18 mouse cellular contexts compared by ENCODE assay signal in genomic region chr1:20943016-20943415, GRCm38 (mm10). TPM values are rescaled to one million over a fixed set of nuclear protein-coding genes. Genes with fewer than 3 reads are reported as not detected.
DNase-seq lines count a peak whose midpoint lies in the region; ATAC-seq and TF ChIP-seq lines count a peak whose summit lies in the region.
"Had no signal": no experiment of that assay in that cellular context is flagged by ENCODE, and none has a peak within 500 bp of the region (broad histone marks: within the 10 kb centered on the region; RNA-seq: fewer than 3 reads in every experiment).

No protein-coding gene starts in this region.

- 94% methylated on average over 2 of the region's 2 CpGs for WGBS in intestine, postnatal 0 days
- WGBS in intestine, embryonic 16.5 days: 97% methylated on average over 2 of the region's 2 CpGs
- WGBS in midbrain, postnatal 0 days: 98% methylated on average over 2 of the region's 2 CpGs
- 100% methylated on average over 2 of the region's 2 CpGs for WGBS in midbrain, embryonic 16.5 days

- no peaks in the 10 kb centered on the region; the same call in 1 of the 2 replicates for H3K9me3 ChIP-seq in intestine, postnatal 0 days (ENCODE audit: control insufficient read depth)
- no peaks in the 10 kb centered on the region for H3K9me3 ChIP-seq in intestine, embryonic 16.5 days (ENCODE audit: control insufficient read depth, low read length)
- H3K9me3 ChIP-seq in midbrain, postnatal 0 days (ENCODE audit: low read length): no peaks in the 10 kb centered on the region
- no peaks in the 10 kb centered on the region for H3K9me3 ChIP-seq in midbrain, embryonic 16.5 days (replicated peaks; ENCODE audit: control insufficient read depth, low read length, poor library complexity, severe bottlenecking)
- H3K9me3 ChIP-seq: heart, embryonic 15.5 days; limb, embryonic 12.5 days; liver, embryonic 15.5 days; midbrain, embryonic 13.5 days had no signal

- H3K4me3 ChIP-seq in intestine, postnatal 0 days (ENCODE audit: low read depth, low read length): no peak overlapping the region
- H3K4me3 ChIP-seq in intestine, embryonic 16.5 days (ENCODE audit: low read length): no peak overlapping the region
- H3K4me3 ChIP-seq in midbrain, postnatal 0 days (ENCODE audit: low read depth, low read length): no peak overlapping the region
- no peak overlapping the region for H3K4me3 ChIP-seq in midbrain, embryonic 16.5 days (ENCODE audit: low read depth, low read length)
- H3K4me3 ChIP-seq: heart, embryonic 15.5 days; limb, embryonic 12.5 days; liver, embryonic 15.5 days; midbrain, embryonic 13.5 days had no signal

- H3K36me3 ChIP-seq in intestine, postnatal 0 days (ENCODE audit: control insufficient read depth, insufficient read depth): no peaks in the 10 kb centered on the region
- H3K36me3 ChIP-seq in intestine, embryonic 16.5 days (ENCODE audit: control insufficient read depth, insufficient read depth, low read length): no peaks in the 10 kb centered on the region
- H3K36me3 ChIP-seq in midbrain, postnatal 0 days (ENCODE audit: insufficient read depth, low read length): no peaks in the 10 kb centered on the region
- H3K36me3 ChIP-seq in midbrain, embryonic 16.5 days (ENCODE audit: control insufficient read depth, insufficient read depth, low read length): no peaks in the 10 kb centered on the region
- H3K36me3 ChIP-seq: heart, embryonic 15.5 days; limb, embryonic 12.5 days; liver, embryonic 15.5 days; midbrain, embryonic 13.5 days had no signal

- H3K4me1 ChIP-seq in intestine, postnatal 0 days (replicated peaks; ENCODE audit: control insufficient read depth, insufficient read depth, low read length): no peaks in the 10 kb centered on the region
- H3K4me1 ChIP-seq in intestine, embryonic 16.5 days (ENCODE audit: control insufficient read depth, insufficient read depth, low read length): no peaks in the 10 kb centered on the region
- no peaks in the 10 kb centered on the region for H3K4me1 ChIP-seq in midbrain, postnatal 0 days (ENCODE audit: insufficient read depth, low read length)
- no peaks in the 10 kb centered on the region for H3K4me1 ChIP-seq in midbrain, embryonic 16.5 days (ENCODE audit: control insufficient read depth, insufficient read depth, low read length)
- H3K4me1 ChIP-seq: heart, embryonic 15.5 days; limb, embryonic 12.5 days; liver, embryonic 15.5 days; midbrain, embryonic 13.5 days had no signal

- DNase-seq in midbrain, postnatal 0 days (ENCODE audit: low spot score): no peak
- DNase-seq in ES-CJ7 (ENCODE audit: low read depth, low spot score): peak; percentile 62
- DNase-seq in urinary bladder, postnatal 36 days (ENCODE audit: low spot score in 2 of 2): no peak
- DNase-seq in adrenal gland, adult 18-20 months (ENCODE audit: low spot score in 2 of 2): no peak
- DNase-seq: heart, postnatal 4 days; kidney, adult 8-10 months; kidney, postnatal 36 days; layer of hippocampus, adult 9-11 months; lung, postnatal 14 days; right cerebral cortex, postnatal 25 days; thymus, adult 2 months had no signal

- H3K27ac ChIP-seq in intestine, postnatal 0 days (ENCODE audit: low read depth, low read length): no peak overlapping the region
- no peak overlapping the region for H3K27ac ChIP-seq in intestine, embryonic 16.5 days (ENCODE audit: low read length)
- no peak overlapping the region for H3K27ac ChIP-seq in midbrain, postnatal 0 days (ENCODE audit: low read depth, low read length)
- H3K27ac ChIP-seq in midbrain, embryonic 16.5 days (ENCODE audit: low read length): no peak overlapping the region
- H3K27ac ChIP-seq: heart, embryonic 15.5 days; limb, embryonic 12.5 days; liver, embryonic 15.5 days; midbrain, embryonic 13.5 days had no signal

- H3K9ac ChIP-seq in intestine, postnatal 0 days (ENCODE audit: low read depth, low read length): no peak overlapping the region
- no peak overlapping the region for H3K9ac ChIP-seq in intestine, embryonic 16.5 days (ENCODE audit: low read depth, low read length)
- no peak overlapping the region for H3K9ac ChIP-seq in midbrain, postnatal 0 days (replicated peaks; ENCODE audit: low read length, poor library complexity, severe bottlenecking)
- no peak overlapping the region for H3K9ac ChIP-seq in midbrain, embryonic 16.5 days (ENCODE audit: low read depth, low read length)
- H3K9ac ChIP-seq: heart, embryonic 15.5 days; limb, embryonic 12.5 days; liver, embryonic 15.5 days; midbrain, embryonic 13.5 days had no signal

- ATAC-seq in intestine, postnatal 0 days: no peak
- no peak for ATAC-seq in intestine, embryonic 16.5 days
- 0 out of 2 replicates have a peak, but pooled peaks have one; percentile 10 for ATAC-seq in midbrain, postnatal 0 days (ENCODE audit: low FRiP score)
- no peak for ATAC-seq in midbrain, embryonic 16.5 days
- ATAC-seq: midbrain, embryonic 13.5 days had no signal

- H3K27me3 ChIP-seq in intestine, postnatal 0 days (replicated peaks; ENCODE audit: control insufficient read depth, insufficient read depth, low read length): no peaks in the 10 kb centered on the region
- H3K27me3 ChIP-seq in intestine, embryonic 16.5 days (replicated peaks; ENCODE audit: control insufficient read depth, insufficient read depth, low read length): no peaks in the 10 kb centered on the region
- no peaks in the 10 kb centered on the region for H3K27me3 ChIP-seq in midbrain, postnatal 0 days (ENCODE audit: insufficient read depth, low read length)
- no peaks in the 10 kb centered on the region for H3K27me3 ChIP-seq in midbrain, embryonic 16.5 days (ENCODE audit: control insufficient read depth, insufficient read depth, low read depth, low read length)
- H3K27me3 ChIP-seq: heart, embryonic 15.5 days; limb, embryonic 12.5 days; liver, embryonic 15.5 days; midbrain, embryonic 13.5 days had no signal

- H3K4me2 ChIP-seq in intestine, postnatal 0 days (replicated peaks; ENCODE audit: low read depth): no peak overlapping the region
- no peak overlapping the region for H3K4me2 ChIP-seq in intestine, embryonic 16.5 days (ENCODE audit: low read depth, low read length)
- no peak overlapping the region for H3K4me2 ChIP-seq in midbrain, postnatal 0 days (ENCODE audit: low read depth, low read length, poor library complexity, severe bottlenecking)
- no peak overlapping the region for H3K4me2 ChIP-seq in midbrain, embryonic 16.5 days (ENCODE audit: low read length)
- H3K4me2 ChIP-seq: heart, embryonic 15.5 days; limb, embryonic 12.5 days; liver, embryonic 15.5 days; midbrain, embryonic 13.5 days had no signal

- TF ChIP-seq CTCF in intestine, postnatal 0 days (IDR thresholded peaks at IDR 0.05; ENCODE audit: low read depth): peak; percentile 42
- peak; percentile 29; the same call in 1 of the 2 replicates for TF ChIP-seq CTCF in midbrain, postnatal 0 days (IDR thresholded peaks at IDR 0.05)

RNA-seq across cellular contexts. Expression of gene Efhc1, which starts 8.4 kb away (rescaled TPM):
- polyA plus RNA-seq in intestine, postnatal 0 days (2015; fragmentation: Nextera tagmentation; extraction: Ambion mirVana): 0.69 and 0.98 TPM in 2 replicates
- polyA plus RNA-seq in intestine, embryonic 16.5 days (2015; fragmentation: Nextera tagmentation; extraction: Ambion mirVana): 2.1 and 2.4 TPM in 2 replicates
- 1.1 and 15.6 TPM in 2 replicates for total RNA-seq in midbrain, postnatal 0 days (2014; rRNA removed)
- polyA plus RNA-seq in midbrain, postnatal 0 days (2015; fragmentation: Nextera tagmentation; extraction: Ambion mirVana): 1.5 and 1.6 TPM in 2 replicates
- polyA plus RNA-seq in midbrain, embryonic 16.5 days (2015; fragmentation: Nextera tagmentation; extraction: Ambion mirVana): 2.0 and 2.5 TPM in 2 replicates
- 1 to 10 TPM; 1.9 to 2.6 TPM for total RNA-seq in adrenal gland, adult 18-20 months (2021)

RNA-seq across cellular contexts. Expression of gene Paqr8, which starts 52.6 kb away (rescaled TPM):
- polyA plus RNA-seq in intestine, postnatal 0 days (2015; fragmentation: Nextera tagmentation; extraction: Ambion mirVana): 2.9 and 3.1 TPM in 2 replicates
- polyA plus RNA-seq in intestine, embryonic 16.5 days (2015; fragmentation: Nextera tagmentation; extraction: Ambion mirVana): 6.1 and 6.2 TPM in 2 replicates
- total RNA-seq in midbrain, postnatal 0 days (2014; rRNA removed): 95.0 and 144 TPM in 2 replicates
- polyA plus RNA-seq in midbrain, postnatal 0 days (2015; fragmentation: Nextera tagmentation; extraction: Ambion mirVana): 32.2 and 32.5 TPM in 2 replicates
- polyA plus RNA-seq in midbrain, embryonic 16.5 days (2015; fragmentation: Nextera tagmentation; extraction: Ambion mirVana): 33.7 and 34.1 TPM in 2 replicates
- total RNA-seq in adrenal gland, adult 18-20 months (2021): 10 to 100 TPM; 41.0 to 48.2 TPM
